Mouse (Mus musculus) kidney, postnatal 4 days (tissue): Measurements from ENCODE around the gene Nkrf.

Source experiments
- DNase-seq, 2 experiments: peaks; one replicate each; pipeline ENCODE4 v3.0.0; 2021; ENCODE audit warnings: mixed read lengths in 2 of 2

Nkrf gene

DNA sequence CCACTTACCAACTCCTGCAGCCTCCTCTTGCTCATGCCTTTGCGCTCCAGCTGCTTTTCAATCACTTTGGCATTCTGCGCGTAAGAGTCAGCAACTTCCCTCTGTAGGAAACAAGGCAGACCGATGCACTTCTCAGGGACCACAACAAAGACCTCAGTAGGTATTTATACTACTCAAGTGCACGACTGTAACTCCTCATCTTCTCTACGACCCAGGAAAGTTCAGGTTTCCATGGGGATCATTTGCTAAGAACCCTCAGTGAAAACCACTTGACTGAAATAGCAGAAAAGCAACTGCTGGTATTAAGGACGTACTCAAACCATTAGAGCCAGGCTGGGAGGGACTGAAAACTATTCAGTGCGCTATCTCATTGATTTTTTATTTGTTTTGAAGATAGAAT lies 50.1 kb downstream of the Nkrf start:
- no peak for DNase-seq

DNA sequence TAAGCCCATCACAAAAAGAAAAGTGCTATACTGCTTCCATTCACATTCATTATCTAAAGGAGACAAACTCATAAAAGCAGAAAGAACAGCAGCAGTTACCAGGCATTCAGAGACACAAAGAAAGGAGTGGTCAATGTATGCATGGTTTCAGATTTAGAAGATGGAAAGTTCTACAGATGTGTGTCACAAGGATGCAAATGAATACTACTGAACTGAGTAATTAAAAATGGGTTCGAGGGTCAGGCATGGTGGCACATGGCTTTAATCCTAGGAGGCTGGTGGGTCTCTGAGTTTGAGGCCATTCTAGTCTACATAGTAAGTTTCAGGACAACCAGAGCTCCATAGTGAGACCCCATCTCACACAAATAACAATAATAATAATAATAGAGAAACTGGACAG lies 55.5 kb downstream of the Nkrf start:
- no peak for DNase-seq

DNA sequence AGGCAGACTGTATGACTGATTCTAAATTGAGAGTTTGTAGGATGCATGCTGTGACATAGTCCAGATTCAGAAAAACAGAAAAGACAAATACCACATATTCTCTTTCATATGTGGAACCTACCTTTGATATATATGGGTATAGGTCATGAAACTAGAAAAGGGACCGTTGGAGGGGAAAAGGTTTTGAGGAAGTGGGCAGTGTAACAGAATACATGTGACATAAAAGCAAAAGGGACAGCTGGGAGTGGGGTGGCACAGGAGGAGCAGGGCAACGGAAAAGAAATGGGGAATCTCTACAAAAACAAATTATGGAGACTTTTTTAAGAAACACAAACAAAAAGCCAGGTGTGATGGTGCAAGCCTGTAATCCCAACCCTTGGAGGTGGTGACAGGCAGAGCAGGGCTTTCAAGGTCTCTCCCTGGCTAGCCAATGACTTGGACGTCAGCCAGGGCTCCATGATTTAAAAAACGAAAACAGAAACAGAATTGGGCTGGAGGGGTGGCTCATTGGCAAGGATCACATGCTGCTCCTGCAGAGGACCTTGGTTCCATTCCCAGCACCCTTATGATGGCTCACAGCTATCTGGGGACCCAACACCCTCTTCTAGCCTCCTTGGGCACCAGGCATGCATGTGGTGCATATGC lies 59.2 kb downstream of the Nkrf start:
- DNase-seq: no peak

DNA sequence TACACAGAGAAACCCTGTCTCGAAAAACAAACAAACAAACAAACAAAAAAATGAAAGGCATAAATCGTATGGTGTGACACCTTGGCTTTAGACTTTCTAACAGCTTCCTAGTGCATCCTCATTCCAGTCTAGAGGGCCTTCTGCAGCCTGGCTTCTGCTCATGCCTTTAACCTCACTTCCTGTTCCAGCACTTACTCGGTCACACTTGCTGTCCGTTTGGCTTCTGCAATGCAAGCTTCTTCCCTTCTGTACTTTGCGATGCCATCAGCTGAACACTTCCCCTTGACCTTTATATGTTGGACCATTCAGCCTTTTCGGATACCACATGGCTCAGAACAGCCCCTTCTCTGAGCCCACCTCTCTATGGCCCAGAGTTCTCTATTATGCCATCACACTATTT lies 61.0 kb downstream of the Nkrf start:
- no peak for DNase-seq

DNA sequence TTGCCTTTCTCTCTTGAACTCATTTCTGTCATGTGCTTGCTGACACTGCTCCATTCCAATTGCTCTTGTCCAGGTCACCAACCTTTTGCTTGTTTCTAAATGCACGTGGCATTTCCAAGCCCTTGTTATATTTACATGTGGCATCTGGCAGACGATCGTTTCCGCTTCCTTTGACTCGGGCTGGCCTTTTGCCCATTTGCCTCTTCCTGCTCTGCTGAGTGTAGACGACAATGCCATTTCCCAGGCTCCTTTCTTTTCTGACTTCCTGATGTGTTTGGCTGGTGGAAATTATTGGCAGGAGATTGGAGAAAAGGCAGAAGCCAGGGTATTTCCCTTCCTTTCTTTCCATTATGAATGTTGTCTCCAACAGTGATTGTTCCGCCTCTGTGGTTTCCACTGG lies 63.3 kb downstream of the Nkrf start:
- peak; percentile 42 to 60 for DNase-seq
